Mouse (Mus musculus): ENCODE measurements at regions not wholly inside any gene's neighbourhood (a gene's known extent, or its start where the extent isn't known, plus 50 kb on each side); places are given as distances from the start of the nearest gene placed in this dataset.

DNA sequence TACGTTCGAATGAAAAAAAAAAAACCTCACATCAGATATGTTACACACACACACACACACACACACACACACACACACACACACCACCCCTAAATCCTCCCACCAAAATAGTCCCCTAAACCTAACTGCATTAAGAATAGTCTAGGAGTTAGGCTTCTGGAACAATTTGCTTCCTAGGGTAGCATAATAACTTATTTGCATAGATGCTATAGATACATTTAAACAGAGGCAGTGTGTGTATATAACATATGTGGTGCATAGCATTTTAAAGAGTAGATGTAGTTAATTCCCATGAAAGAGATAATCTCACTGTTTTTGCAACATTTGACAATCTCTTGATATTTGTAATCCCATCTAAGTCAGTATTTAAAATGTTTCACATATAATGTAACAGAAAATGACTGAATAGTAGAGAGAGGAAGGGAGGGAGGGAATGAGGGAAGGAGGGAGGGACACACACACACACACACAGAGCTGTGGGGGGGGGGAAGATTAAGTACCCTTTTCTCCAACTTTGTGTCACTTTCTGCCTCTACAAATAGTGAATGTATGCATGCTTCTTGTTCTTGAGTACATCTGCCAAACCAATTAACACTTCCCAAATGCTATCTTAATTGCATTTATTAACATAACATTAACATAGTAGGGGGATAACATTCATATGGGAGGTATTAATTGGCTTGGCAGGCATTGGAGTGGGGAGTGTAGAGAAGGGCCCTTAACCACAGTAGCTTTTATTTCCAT is 127.7 kb upstream of the Tle1 start:
- DNase-seq: no peak

DNA sequence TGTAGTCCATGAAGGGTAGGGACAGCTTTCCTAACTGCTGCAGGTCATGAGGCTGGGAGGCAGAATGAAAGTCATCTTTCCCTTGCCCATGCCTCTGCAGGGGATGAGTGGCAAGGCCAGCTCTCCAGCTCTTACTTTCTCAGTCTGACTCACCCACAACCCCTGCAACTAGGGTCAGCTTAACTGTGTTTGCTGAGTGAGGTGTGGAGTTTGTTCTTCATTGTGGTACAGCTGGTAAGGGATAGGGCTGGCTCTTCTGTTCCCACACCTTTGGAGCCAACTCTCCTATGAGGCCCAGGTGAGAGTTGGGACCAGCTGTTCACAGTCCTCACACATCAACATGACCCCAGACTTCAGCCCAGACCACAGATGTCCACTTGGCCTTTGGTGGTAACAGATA is 124.2 kb upstream of the Tle1 start:
- no peak for DNase-seq

DNA sequence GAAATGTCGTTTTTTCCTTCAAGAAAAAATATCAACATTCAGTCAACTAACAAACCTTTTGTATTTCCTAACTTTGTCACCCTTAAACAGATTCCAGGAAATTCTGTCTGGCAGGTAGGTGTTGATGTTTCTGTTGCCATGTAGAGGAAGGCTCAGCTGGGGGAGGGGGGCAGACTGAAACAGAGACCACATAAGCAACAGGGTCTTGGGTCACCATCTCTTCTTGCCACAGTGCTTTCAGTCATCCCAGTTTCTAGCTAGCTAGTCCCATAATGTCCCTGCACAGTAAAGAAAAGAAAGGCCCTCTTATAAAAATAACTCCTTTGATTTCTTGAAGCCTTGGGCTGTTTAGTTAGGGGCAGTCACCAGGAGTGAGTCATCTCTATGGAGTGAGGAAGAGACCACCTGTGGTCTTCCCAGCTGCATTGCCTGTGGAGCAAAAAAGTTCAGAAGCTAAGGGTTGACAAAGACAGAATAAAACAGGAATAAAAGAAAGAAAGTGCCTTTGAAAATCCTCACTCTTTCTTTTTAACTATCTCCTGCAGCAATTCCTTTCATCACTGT is 84.5 kb upstream of the Tle1 start:
- no peak for DNase-seq

DNA sequence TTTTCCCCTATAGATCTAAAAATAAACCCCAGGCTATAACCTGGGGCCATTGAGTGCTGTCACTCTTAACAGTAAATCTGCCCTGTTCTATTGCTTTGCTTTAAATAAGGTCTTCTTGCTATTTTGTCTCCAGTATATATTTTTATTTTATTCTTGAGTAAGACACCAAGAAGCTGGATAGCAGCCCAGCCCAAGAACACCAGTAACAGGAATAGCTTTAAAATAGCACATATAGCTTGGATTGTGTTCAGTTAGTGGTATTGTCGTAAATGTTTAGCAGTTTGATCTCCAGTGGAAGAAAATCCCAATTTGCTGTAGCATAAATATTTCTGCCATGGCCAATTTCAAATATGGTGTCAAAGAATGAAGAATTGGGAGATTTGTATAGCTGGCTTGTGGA is 49.8 kb upstream of the Tle1 start:
- DNase-seq: no peak

Data from adrenal gland, postnatal 10 days (tissue).